Mouse (Mus musculus) forebrain, embryonic 16.5 days (tissue): ENCODE data around the gene H6pd. TPM values are rescaled to one million over a fixed set of nuclear protein-coding genes. Genes with fewer than 3 reads are reported as not detected.

Source experiments
- ATAC-seq: fragments of 200-750 bp; cut with Nextera tagmentation; 2 replicates; pipeline ENCODE4 v1.8.0; 2017; ENCODE audit warnings: mild to moderate bottlenecking, moderate library complexity
- H3K27ac ChIP-seq: fragments of 300-500 bp; sonication (generic); 2 replicates; pipeline ENCODE4 v1.5.1; 2014; ENCODE audit warnings: low read length, control low read depth
- H3K27me3 ChIP-seq: fragments of 300-500 bp; sonication (generic); replicated peaks from 2 replicates; pipeline ENCODE4 v1.6.1; 2014; ENCODE audit warnings: low read length; ENCODE audit not compliant: control insufficient read depth, insufficient read depth
- H3K36me3 ChIP-seq: fragments of 300-500 bp; sonication (generic); 2 replicates; pipeline ENCODE4 v1.6.1; 2014; ENCODE audit not compliant: control insufficient read depth, insufficient read depth
- H3K4me1 ChIP-seq: fragments of 300-500 bp; sonication (generic); replicated peaks from 2 replicates; pipeline ENCODE4 v1.6.1; 2014; ENCODE audit warnings: low read length; ENCODE audit not compliant: control insufficient read depth, insufficient read depth
- H3K4me2 ChIP-seq: fragments of 300-500 bp; sonication (generic); 2 replicates; pipeline ENCODE4 v1.6.1; 2014; ENCODE audit warnings: mild to moderate bottlenecking, low read length, control low read depth
- H3K4me3 ChIP-seq: fragments of 300-500 bp; sonication (generic); replicated peaks from 2 replicates; pipeline ENCODE4 v1.5.1; 2014; ENCODE audit warnings: mild to moderate bottlenecking, low read length, control low read depth
- H3K9ac ChIP-seq: fragments of 300-500 bp; sonication (generic); replicated peaks from 2 replicates; pipeline ENCODE4 v1.6.1; 2014; ENCODE audit warnings: low read depth, low read length, control low read depth
- H3K9me3 ChIP-seq: fragments of 300-500 bp; sonication (generic); 2 replicates; pipeline ENCODE4 v1.6.1; 2016; ENCODE audit warnings: low read length; ENCODE audit not compliant: control insufficient read depth
- WGBS: fragments of 180-500 bp; shearing (Covaris S2); extraction: QIAGEN DNeasy Blood & Tissue Kit; methylation state at CpG from one replicate; pipeline ENCODE4 v1.1.7; 2014; 5-methylcytosine and 5-hydroxymethylcytosine counted together
- polyA plus RNA-seq: library from polyadenylated mRNA; unstranded; fragments of >200 nt; fragmentation: Nextera tagmentation; extraction: Ambion mirVana; gene quantifications from 2 replicates; pipeline ENCODE4 v1.2.1, GENCODE M21; 2015

Gene H6pd
- polyA plus RNA-seq, 1 experiment from 2014 or later, result 2.1 TPM

DNA sequence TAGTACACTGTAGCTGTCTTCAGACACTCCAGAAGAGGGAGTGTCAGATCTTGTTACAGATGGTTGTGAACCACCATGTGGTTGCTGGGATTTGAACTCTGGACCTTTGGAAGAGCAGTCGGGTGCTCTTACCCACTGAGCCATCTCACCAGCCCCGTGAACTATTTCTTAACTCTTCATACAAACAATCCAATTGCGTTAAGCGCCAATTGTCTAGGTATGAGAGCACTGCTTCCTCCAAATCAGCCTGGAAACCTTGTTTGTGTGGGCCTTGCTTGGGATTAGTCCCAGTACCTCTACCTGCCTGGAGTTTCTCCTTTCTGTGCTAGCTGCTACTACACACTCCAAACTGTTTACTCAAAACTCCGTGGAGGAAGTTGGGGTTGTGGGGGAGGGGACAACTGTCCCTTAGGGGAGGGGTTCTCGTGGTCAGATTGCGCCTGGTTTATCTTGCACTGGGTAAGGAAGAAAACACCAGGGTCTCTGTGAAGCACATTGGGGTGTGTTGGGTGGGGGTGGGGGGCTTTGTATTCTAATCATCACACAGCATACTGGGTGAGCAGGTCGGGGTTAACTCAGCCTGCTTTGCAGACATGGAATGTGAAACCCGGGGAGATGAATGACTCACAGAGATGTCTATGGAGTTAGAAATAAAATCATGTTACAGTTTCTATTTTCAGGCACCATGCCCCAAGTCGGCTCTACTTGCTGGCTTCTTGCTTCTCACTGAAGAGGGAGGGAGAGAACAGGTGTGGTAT is 2.9 kb upstream of the H6pd start:
- H3K4me3 ChIP-seq, result no peak overlapping the region
- no peaks in the 10 kb centered on the region for H3K27me3 ChIP-seq
- no peak for ATAC-seq
- peaks cover 9% of the 10 kb centered on the region; the same call in 1 of the 2 replicates for H3K4me1 ChIP-seq
- H3K36me3 ChIP-seq, result no peaks in the 10 kb centered on the region
- no peak overlapping the region for H3K4me2 ChIP-seq
- H3K9ac ChIP-seq, result no peak overlapping the region
- WGBS, result 66% methylated on average over 10 of the region's 10 CpGs
- H3K9me3 ChIP-seq, result no peaks in the 10 kb centered on the region
- no peak overlapping the region for H3K27ac ChIP-seq

DNA sequence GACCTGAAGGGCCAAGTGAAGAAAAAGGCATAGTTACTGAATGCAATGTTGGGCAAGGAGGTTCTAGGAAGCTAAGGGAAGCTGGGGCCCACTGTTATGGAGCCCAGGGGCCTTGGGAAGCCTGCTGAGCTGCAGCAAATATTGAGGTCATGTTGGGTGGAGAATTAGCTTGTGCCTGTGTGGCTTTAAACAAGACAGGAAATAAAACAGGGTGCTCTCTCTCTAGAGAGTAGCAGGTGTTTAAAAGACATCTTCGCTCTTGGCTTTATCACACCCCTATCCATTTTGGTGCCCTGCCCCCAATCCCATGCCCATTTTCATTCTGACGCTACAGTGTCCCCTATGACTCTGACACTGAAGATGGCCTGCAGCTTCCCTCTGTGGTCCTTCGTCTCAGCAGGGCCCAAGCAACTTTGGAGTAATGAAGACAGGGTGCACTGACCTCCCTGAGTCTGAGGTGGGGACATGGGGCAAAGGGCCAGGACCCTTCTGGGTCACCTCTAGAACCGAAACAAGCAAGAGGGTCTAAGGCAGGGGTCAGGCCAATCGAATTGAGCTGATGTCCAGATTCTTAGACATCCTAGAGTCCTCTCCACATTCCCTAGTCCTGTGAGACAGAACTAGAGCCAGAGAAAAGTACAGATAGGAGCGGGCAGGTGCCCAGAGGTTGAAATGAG is 1.4 kb upstream of the H6pd start:
- Histone ChIP-seq H3K9ac (no peak overlapping the region), H3K9me3 (no peaks in the 10 kb centered on the region), H3K4me1 (peaks cover 9% of the 10 kb centered on the region; the same call in 1 of the 2 replicates), H3K27me3 (no peaks in the 10 kb centered on the region), H3K4me2 (no peak overlapping the region), H3K36me3 (no peaks in the 10 kb centered on the region), H3K4me3 (no peak overlapping the region), H3K27ac (no peak overlapping the region)
- WGBS, result 83% methylated on average over 6 of the region's 6 CpGs
- no peak for ATAC-seq

GRCm38 (mm10) chr4:150009587-150009930 is 736 bp upstream of the H6pd start:
- 74% methylated on average over 6 of the region's 6 CpGs for WGBS
- Histone ChIP-seq H3K27me3 (no peaks in the 10 kb centered on the region), H3K9me3 (no peaks in the 10 kb centered on the region), H3K9ac (no peak overlapping the region), H3K4me1 (peaks cover 9% of the 10 kb centered on the region; the same call in 1 of the 2 replicates), H3K4me3 (no peak overlapping the region), H3K27ac (no peak overlapping the region), H3K36me3 (no peaks in the 10 kb centered on the region), H3K4me2 (no peak overlapping the region)
- no peak for ATAC-seq

GRCm38 (mm10) chr4:150008325-150008852 is 434 bp downstream of the H6pd start:
- ATAC-seq, result peak; percentile 84
- H3K4me3 ChIP-seq, result peak overlapping the region; percentile 74
- 0% methylated on average over 42 of the region's 42 CpGs for WGBS
- no peaks in the 10 kb centered on the region for H3K36me3 ChIP-seq
- H3K27ac ChIP-seq, result peak overlapping the region; percentile 82
- no peaks in the 10 kb centered on the region for H3K9me3 ChIP-seq
- H3K4me2 ChIP-seq, result peak overlapping the region; percentile 86
- H3K27me3 ChIP-seq, result no peaks in the 10 kb centered on the region
- H3K9ac ChIP-seq, result peak overlapping the region; percentile 85
- H3K4me1 ChIP-seq, result peaks cover 9% of the 10 kb centered on the region; the same call in 1 of the 2 replicates

DNA sequence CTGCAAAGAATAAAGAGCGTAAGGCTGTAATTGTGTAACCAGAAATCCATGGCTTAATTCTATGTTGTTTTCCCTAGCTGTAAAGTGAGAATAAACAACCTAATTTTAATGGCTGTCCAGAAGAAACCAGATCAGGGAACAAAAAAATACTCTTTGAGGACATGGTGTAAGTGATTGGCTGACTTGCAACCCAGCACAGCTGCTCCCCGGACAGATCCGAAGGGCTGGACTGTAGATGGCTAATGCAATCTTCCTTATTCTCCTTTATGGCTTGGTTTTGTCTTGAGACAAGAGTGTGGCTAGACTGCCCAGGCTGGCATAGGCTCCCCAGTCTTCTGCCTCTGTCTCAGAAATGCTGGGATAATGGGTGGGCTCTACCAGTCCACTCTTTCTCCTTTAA is 1.4 kb downstream of the H6pd start:
- Histone ChIP-seq H3K27me3 (no peaks in the 10 kb centered on the region), H3K4me2 (no peak overlapping the region), H3K9ac (no peak overlapping the region), H3K4me1 (peaks cover 9% of the 10 kb centered on the region; the same call in 1 of the 2 replicates), H3K36me3 (no peaks in the 10 kb centered on the region), H3K9me3 (no peaks in the 10 kb centered on the region), H3K4me3 (no peak overlapping the region), H3K27ac (no peak overlapping the region)
- no peak for ATAC-seq
- 92% methylated on average over 3 of the region's 3 CpGs for WGBS

GRCm38 (mm10) chr4:150006991-150007390 is 1.8 kb downstream of the H6pd start:
- H3K4me1 ChIP-seq, result peaks cover 9% of the 10 kb centered on the region; the same call in 1 of the 2 replicates
- WGBS, result 85% methylated on average over 8 of the region's 8 CpGs
- H3K4me3 ChIP-seq, result no peak overlapping the region
- H3K9me3 ChIP-seq, result no peaks in the 10 kb centered on the region
- ATAC-seq, result no peak
- H3K27ac ChIP-seq, result no peak overlapping the region
- H3K9ac ChIP-seq, result no peak overlapping the region
- H3K27me3 ChIP-seq, result no peaks in the 10 kb centered on the region
- no peaks in the 10 kb centered on the region for H3K36me3 ChIP-seq
- no peak overlapping the region for H3K4me2 ChIP-seq

GRCm38 (mm10) chr4:150006122-150006854 is 2.5 kb downstream of the H6pd start:
- Histone ChIP-seq H3K36me3 (no peaks in the 10 kb centered on the region), H3K27ac (no peak overlapping the region), H3K4me3 (no peak overlapping the region), H3K27me3 (no peaks in the 10 kb centered on the region), H3K9ac (no peak overlapping the region), H3K4me2 (no peak overlapping the region), H3K9me3 (no peaks in the 10 kb centered on the region), H3K4me1 (peaks cover 9% of the 10 kb centered on the region; the same call in 1 of the 2 replicates)
- 88% methylated on average over 21 of the region's 21 CpGs for WGBS
- no peak for ATAC-seq

- Histone ChIP-seq H3K4me2 (no peak overlapping the region), H3K27me3 (no peaks in the 10 kb centered on the region), H3K36me3 (no peaks in the 10 kb centered on the region), H3K9ac (no peak overlapping the region), H3K27ac (no peak overlapping the region), H3K9me3 (no peaks in the 10 kb centered on the region), H3K4me1 (peaks cover 9% of the 10 kb centered on the region; the same call in 1 of the 2 replicates), H3K4me3 (no peak overlapping the region)
- WGBS, result 92% methylated on average over 10 of the region's 10 CpGs
- no peak for ATAC-seq
These were observed 3.6 kb downstream of the H6pd start for GRCm38 (mm10) chr4:150005231-150005630.

DNA sequence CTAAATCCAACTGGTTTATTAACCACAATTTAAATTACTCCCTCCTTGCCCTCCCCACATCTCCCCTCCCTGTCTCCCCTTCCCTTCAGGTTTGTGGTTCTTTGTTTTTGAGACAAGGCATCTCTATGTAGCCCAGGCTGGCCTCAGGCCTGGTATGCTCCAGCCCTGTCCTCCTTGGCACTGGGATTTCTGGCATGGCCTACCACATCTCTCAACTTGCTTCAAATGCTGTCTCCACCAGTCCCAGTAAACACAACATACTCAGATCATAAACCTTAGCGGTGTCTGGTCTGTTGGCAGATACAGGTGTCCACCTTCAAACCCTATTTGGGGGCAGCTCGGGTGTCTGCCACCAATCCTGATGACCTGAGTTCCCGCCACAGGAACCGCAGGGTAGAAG is 5.2 kb downstream of the H6pd start:
- H3K4me3 ChIP-seq, result no peak overlapping the region
- no peak for ATAC-seq
- H3K27me3 ChIP-seq, result no peaks in the 10 kb centered on the region
- H3K27ac ChIP-seq, result no peak overlapping the region
- H3K36me3 ChIP-seq, result no peaks in the 10 kb centered on the region
- H3K9me3 ChIP-seq, result no peaks in the 10 kb centered on the region
- over 99% methylated on average over 4 of the region's 4 CpGs for WGBS
- H3K4me2 ChIP-seq, result no peak overlapping the region
- H3K4me1 ChIP-seq, result peaks cover 5% of the 10 kb centered on the region; the same call in 1 of the 2 replicates
- no peak overlapping the region for H3K9ac ChIP-seq
